Mouse (Mus musculus) splenic B cell, adult 2 months (primary cell): ENCODE data around the gene Gpbar1.
A peak's percentile ranks its signal among the peaks of the same experiment; 100 is the strongest.
"Not testable (repeated sequence)": the region's sequence is repeated elsewhere in the genome, so short reads cannot be mapped to it uniquely, and the experiment has no call there.

ENCODE experiments used
- DNase-seq: peaks from one replicate; pipeline ENCODE4 v3.0.0-alpha.2; 2011; ENCODE audit warnings: low read depth, low spot score
- H3K27me3 ChIP-seq: 2 replicates; pipeline ENCODE4 v1.6.1; 2012; ENCODE audit warnings: mild to moderate bottlenecking, low read length, moderate library complexity, mixed read lengths; ENCODE audit not compliant: control insufficient read depth, poor library complexity, insufficient read depth, severe bottlenecking
- H3K36me3 ChIP-seq: 2 replicates; pipeline ENCODE4 v1.6.1; 2012; ENCODE audit warnings: mild to moderate bottlenecking, low read length, moderate library complexity, mixed read lengths; ENCODE audit not compliant: control insufficient read depth, poor library complexity, insufficient read depth, severe bottlenecking

Gpbar1 gene

DNA sequence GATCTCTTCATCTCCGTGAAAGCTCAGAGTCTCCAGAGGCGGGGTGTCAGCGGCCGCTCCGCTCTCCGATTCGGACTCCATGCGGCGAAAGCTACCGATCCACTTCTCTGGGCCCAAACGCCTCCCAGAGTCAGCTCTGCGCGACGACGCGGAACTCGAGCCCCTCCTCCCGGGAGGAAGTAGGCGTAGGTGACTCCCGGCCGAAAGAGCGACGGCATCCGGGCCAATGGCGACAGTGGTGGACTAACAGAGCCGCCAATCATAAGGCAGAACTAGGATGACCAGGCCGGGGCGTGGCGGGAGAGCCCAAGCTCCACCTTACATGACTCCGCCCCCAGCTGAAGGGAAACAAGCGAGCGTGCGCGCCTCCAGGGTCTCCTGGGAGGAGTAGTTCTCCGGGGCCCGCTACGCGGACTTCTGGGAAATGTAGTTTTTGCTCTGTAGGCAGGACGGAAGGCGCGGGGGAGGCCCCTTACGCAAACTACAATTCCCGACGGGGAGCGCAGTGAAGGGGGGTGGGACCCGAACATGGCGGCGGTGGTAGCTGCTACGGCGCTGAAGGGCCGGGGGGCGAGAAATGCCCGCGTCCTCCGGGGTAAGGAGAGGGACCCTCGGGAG lies 6.3 kb downstream of the Gpbar1 start, which contains the start of the genes Aamp and Pnkd:
Gene Aamp, minus strand, starts transcription at position 196 of the 618 bp plus-strand sequence.
Gene Pnkd, plus strand, starts transcription at position 388 of the 618 bp plus-strand sequence.
- peak; percentile 100 for DNase-seq
- no peaks in the 10 kb centered on the region for H3K27me3 ChIP-seq
- H3K36me3 ChIP-seq, result peaks cover 6% of the 10 kb centered on the region

- Histone ChIP-seq H3K27me3 (no peaks in the 10 kb centered on the region), H3K36me3 (peaks cover 4% of the 10 kb centered on the region)
- no peak for DNase-seq
These were observed 7.1 kb downstream of the Gpbar1 start for GRCm38 (mm10) chr1:74285212-74286010.

- H3K27me3 ChIP-seq, H3K36me3 ChIP-seq: not testable (repeated sequence)
- DNase-seq, result peak; percentile 30
These were observed 8.7 kb downstream of the Gpbar1 start for GRCm38 (mm10) chr1:74286869-74287607.

DNA sequence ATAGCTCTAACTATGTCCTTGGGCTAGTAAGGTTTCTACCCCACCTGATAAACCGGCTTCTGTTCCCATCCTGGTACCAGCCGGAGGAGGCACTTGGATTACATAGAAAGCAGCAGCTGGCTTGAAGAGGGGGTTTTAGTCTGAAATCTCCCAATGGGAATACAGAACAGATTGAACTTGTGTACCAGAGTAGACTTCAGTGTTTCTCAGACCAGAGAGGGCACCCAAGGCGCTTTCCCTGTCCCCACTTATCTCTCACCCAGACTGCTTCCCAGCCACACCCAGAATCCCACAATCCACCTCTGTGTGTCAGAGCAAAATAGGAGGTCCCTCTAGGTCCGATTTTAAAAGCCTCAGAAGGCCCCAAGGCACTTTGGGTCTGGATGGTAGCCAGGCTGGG lies 10.0 kb downstream of the Gpbar1 start:
- Histone ChIP-seq H3K36me3 (peaks cover 2% of the 10 kb centered on the region; the same call in 1 of the 2 replicates), H3K27me3 (no peaks in the 10 kb centered on the region)
- DNase-seq, result no peak

GRCm38 (mm10) chr1:74289248-74289647 lies 10.9 kb downstream of the Gpbar1 start:
- DNase-seq, result no peak
- H3K27me3 ChIP-seq, result no peaks in the 10 kb centered on the region

GRCm38 (mm10) chr1:74289740-74290139 lies 11.4 kb downstream of the Gpbar1 start:
- H3K27me3 ChIP-seq, result no peaks in the 10 kb centered on the region
- no peak for DNase-seq

More at GRCm38 (mm10) chr1:74289248-74289647, 10.9 kb downstream of the Gpbar1 start:
- peaks cover 2% of the 10 kb centered on the region; the same call in 1 of the 2 replicates for H3K36me3 ChIP-seq

GRCm38 (mm10) chr1:74290141-74290540 lies 11.8 kb downstream of the Gpbar1 start:
- H3K27me3 ChIP-seq, result no peaks in the 10 kb centered on the region
- DNase-seq, result no peak
- peaks cover 2% of the 10 kb centered on the region; the same call in 1 of the 2 replicates for H3K36me3 ChIP-seq

More at GRCm38 (mm10) chr1:74289740-74290139, 11.4 kb downstream of the Gpbar1 start:
- H3K36me3 ChIP-seq, result peaks cover 2% of the 10 kb centered on the region; the same call in 1 of the 2 replicates

DNA sequence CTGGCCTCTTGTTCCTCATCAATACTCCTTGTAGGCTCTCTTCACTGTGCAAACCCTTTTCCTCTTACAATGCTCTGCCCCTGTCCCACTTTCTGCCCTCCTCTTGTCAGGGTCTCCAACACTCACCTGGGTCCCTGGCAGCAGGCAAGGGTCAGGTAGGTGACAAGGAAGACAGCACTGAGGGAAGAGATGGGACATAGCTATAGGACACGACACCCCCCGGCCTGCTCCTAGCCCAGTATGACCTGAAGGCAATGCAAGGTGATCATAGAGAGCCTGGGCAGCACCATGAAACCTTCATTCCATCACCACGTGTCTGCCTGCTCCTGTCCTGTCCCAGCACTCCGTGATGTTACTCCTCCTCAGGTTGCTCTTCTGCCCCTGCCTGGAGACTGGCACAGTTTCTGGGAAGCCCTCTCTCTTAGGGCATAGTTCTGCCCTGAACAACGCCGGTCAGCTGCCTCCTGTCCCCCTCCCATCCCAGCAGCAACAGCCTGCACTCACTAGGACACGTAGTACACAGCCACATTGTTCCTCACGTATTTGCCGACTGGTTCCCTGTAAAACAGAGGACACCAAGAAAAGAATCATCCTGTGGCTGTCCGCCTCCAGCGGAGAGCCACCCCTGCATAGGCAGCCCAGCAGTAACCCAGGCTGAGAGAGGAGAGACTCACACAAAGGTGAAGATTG lies 14.1 kb downstream of the Gpbar1 start:
- DNase-seq, result no peak
- H3K27me3 ChIP-seq, result no peaks in the 10 kb centered on the region
- H3K36me3 ChIP-seq, result peaks cover 2% of the 10 kb centered on the region; the same call in 1 of the 2 replicates

DNA sequence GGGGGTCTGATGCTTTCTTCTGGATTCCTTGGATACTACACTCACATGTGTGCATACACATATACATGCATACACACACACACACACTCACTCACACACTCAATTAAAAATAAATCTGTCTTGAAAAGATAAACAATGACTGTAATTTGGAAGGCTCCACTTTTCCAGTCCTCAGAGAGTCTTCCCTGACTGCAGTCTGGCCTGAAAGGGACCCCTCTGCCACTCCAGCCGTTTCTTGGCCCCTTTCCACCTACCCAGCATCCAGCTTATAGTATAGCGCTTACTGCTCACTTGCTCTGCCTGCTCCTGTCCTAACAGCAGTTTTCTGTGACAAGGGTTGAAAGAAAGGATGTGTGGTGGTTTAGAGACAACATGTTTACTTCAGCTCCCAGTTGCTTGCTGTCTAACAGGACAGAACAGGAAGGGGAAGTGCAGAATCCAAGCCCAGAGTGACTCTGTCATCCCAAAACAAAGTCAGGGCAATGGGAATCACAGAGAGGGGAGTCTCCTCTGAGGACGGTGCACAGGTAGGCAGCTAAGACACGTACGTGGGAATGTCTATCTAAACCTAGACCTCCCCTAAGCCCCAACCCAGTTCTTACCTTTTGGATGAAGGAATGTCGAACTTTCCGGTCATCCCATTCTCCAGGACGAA lies 15.1 kb downstream of the Gpbar1 start:
- Histone ChIP-seq H3K36me3 (peaks cover 2% of the 10 kb centered on the region; the same call in 1 of the 2 replicates), H3K27me3 (no peaks in the 10 kb centered on the region)
- DNase-seq, result no peak

DNA sequence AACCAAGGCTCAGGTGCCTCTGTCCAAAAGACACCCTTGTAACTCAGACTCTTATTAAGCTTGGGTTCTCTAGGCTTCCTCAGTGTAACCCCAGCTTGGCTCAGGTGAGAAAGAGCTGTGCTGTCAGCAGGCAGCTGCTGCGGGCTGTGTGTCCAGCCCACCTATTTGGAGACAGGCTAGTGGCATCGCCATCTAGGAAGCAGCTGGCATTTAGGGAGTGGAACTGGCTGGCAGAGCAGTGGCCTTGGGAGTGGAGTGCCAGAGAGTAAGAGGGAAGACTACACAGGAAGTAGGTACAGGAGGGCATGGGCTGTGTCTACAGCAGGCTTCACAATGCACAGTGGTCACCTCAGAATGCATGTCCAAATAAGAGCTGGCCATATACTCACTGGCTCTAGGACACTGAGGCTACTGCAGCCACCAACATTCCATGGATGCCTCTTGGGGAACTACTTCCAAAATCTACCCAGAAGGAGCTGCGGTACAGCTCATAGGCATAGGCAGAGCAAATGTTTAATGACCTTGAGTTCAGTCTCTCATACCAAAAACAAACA lies 15.8 kb downstream of the Gpbar1 start:
- H3K27me3 ChIP-seq, result no peaks in the 10 kb centered on the region
- peaks cover 2% of the 10 kb centered on the region; the same call in 1 of the 2 replicates for H3K36me3 ChIP-seq
- no peak for DNase-seq

DNA sequence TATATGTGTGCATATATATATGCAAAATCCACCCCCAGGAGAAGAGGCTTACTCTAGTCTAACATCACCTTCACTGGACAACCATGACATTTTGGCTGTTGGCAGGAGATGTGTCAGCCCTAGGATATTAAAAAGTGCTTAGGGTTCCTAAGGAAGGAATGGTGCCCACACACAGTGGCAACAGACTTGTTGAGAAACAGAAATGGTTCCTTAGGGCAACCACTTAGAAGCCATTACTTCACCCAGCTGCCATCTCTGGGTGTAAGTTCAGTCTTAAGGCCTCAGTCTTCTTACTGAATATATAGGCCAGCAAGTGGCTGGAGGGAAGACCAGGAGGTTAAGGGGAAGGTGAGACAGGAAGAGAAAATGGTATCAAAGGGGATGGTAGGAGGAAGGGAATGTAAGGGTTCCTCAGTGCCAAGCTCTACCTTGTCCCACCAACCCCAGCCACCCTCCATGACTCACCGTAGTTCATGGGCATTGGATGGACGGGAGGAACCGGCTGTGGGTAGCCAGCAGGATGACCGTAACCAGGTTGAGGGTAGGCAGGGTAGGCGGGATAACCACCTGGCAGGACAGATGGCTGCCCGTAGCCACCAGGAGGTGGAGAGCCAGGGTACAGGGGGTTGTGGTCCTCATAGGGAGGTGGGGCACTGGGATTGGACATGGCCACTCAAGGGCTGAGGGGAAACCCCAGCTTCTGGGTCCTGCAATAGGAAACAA lies 16.5 kb downstream of the Gpbar1 start:
- peaks cover 2% of the 10 kb centered on the region; the same call in 1 of the 2 replicates for H3K36me3 ChIP-seq
- no peak for DNase-seq
- H3K27me3 ChIP-seq, result no peaks in the 10 kb centered on the region

DNA sequence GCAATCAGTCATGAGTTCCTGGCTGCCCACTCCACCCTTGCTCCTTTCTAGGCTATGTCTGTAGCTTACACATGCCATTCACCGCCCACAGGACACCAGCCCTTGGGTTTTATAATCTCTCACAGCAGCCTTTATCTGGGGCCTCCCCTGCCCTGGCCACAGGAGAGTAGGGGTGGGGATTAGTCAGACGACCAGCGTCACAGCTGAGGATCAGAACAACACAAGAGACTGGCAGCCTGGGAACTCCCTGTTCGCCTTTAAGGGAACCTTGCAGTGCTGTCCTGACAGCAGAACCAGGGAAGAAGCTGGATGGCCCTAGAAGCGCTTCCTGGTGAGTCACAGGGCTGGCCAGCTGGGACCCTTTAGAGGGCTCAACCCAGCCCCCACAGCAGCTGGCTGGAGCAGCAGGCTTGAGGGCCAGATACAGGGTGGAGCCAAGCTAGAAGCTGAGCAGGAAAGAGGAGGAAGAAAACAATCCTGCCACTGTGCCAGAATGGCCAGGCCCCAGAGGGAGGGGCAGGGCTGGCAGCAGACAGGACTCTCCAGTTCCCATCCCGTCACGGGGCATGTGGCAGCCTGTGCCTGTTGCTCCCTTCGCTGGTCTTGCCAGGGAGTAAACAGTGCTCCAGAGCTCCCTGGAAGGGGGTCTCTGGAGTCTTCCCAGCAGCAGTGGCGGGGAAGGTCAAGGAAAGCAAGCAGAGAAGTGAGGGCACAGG lies 17.3 kb downstream of the Gpbar1 start:
- Histone ChIP-seq H3K36me3 (no peaks in the 10 kb centered on the region; the same call in 1 of the 2 replicates), H3K27me3 (no peaks in the 10 kb centered on the region)
- DNase-seq, result peak; percentile 19
